Mouse (Mus musculus): ENCODE results near the gene Col4a1.

- no peak for TF ChIP-seq GATA1 (IDR thresholded peaks at IDR 0.05; ENCODE audit: low read length)
- no peak for TF ChIP-seq TAL1 (IDR thresholded peaks at IDR 0.05; ENCODE audit: low read length)
Observed at GRCm38 (mm10) chr8:11206509-11206908, 106.1 kb downstream of the Col4a1 start.

Measured in erythroblast, embryonic 14.5 days (primary cell).